Mouse (Mus musculus): ENCODE measurements around the gene Sec22c.

The Sec22c gene

GRCm38 (mm10) chr9:121696626-121697025 lies 8.7 kb downstream of the Sec22c start:
- ATAC-seq (ENCODE audit: insufficient number of reproducible peaks, low FRiP score, low TSS enrichment) = no peak

GRCm38 (mm10) chr9:121694736-121695135 lies 10.6 kb downstream of the Sec22c start:
- no peak for ATAC-seq (ENCODE audit: insufficient number of reproducible peaks, low FRiP score, low TSS enrichment)

- no peak for ATAC-seq (ENCODE audit: insufficient number of reproducible peaks, low FRiP score, low TSS enrichment)
These were observed 14.6 kb downstream of the Sec22c start for GRCm38 (mm10) chr9:121690734-121691133.

- ATAC-seq (ENCODE audit: insufficient number of reproducible peaks, low FRiP score, low TSS enrichment) = no peak
These were observed 15.1 kb downstream of the Sec22c start for GRCm38 (mm10) chr9:121690200-121690651.

DNA sequence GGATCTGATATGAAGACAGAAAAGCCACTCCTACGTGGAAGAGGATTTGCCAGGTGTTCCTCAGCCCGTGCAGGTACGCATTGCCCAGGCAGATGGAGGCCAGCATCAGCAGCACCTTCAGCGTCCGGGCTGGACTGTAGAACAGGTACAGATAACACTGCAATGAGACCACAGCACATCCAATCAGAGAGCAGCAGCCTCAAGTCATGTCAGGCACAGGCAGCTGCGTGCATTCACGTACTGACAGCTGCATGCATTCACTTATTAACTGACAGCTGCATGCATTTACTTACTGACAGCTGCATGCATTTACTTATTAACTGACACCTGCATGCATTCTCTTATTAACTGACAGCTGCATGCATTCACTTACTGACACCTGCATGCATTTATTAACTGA lies 20.6 kb downstream of the Sec22c start:
- ATAC-seq (ENCODE audit: insufficient number of reproducible peaks, low FRiP score, low TSS enrichment) = no peak

DNA sequence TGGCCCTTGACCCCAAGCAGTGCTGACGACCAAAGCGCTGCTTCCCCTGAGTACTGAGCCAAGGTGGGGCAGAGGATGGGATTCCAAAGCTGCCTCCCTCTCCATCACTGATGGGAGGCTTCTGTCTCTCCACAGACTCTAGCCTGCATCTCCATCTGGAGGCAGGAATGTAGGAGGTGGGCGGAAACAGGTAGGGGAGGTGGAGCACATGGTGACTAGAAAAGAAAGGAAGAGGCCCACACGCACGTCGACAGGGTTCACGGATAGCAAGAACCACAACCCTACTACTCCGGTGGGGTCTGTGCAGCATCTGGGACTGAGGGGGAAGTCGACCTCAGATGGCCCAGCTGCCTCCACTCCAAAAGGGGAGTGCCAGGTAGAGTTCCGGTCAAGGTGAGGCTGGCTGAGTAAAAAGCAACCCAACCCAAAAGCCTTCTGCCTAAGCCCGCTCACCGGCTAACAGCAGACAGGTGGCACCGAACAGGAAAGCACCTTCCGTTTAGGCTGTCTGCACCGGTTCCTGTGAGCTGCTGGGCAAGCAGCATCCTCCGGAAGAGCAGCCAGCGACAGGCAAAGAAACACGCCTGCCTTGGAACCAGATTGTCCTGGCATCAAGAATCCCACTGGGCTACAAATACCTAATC lies 23.1 kb downstream of the Sec22c start:
- ATAC-seq (ENCODE audit: insufficient number of reproducible peaks, low FRiP score, low TSS enrichment) = no peak

GRCm38 (mm10) chr9:121681191-121681590 lies 24.1 kb downstream of the Sec22c start:
- no peak for ATAC-seq (ENCODE audit: insufficient number of reproducible peaks, low FRiP score, low TSS enrichment)

- 0 out of 2 replicates have a peak, but pooled peaks have one; percentile 36 for ATAC-seq (ENCODE audit: insufficient number of reproducible peaks, low FRiP score, low TSS enrichment)
These were observed 25.7 kb downstream of the Sec22c start for GRCm38 (mm10) chr9:121679549-121679948.

- ATAC-seq (ENCODE audit: insufficient number of reproducible peaks, low FRiP score, low TSS enrichment) = no peak
These were observed 27.8 kb downstream of the Sec22c start for GRCm38 (mm10) chr9:121677476-121677875.

- no peak for ATAC-seq (ENCODE audit: insufficient number of reproducible peaks, low FRiP score, low TSS enrichment)
These were observed 28.2 kb downstream of the Sec22c start for GRCm38 (mm10) chr9:121677069-121677468.

DNA sequence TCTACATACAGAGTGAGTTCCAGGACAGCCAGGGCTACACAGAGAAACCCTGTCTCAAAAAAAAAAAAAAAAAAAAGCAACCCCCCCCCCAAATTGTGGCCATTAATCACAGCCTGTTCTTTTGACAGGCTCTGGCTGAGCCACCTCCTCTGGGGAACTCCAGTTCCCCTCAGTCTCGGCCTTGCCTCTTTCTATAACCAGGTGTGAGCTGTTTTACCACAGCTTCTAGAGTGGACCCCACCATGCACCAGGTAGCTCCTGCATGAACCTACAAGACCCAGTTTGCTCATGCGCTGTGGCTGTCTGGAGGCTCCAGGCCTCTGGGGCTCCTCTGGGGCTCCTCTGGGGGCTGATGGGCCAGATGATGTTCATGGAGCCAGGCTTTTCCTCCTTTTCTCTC lies 29.7 kb downstream of the Sec22c start:
- no peak for ATAC-seq (ENCODE audit: insufficient number of reproducible peaks, low FRiP score, low TSS enrichment)

DNA sequence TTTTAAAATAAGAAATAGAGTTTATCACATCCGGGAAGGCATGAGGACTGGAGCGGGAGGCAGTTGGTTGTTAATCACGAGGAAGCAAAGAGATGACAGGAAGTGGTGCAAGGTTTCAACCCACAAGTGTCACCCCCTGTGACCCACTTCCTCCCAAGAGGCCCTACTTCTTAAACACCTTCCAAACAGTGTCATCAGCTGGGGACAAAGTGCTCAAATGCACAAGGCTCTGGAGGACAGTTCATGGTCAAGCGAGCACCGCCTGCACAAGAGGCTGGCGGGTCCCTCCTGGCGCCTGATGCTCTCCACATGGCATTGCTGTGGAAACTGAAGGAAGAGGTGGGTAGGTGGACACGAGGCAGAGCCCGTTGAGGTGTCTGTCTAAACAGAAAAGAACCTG lies 30.3 kb downstream of the Sec22c start:
- no peak for ATAC-seq (ENCODE audit: insufficient number of reproducible peaks, low FRiP score, low TSS enrichment)

DNA sequence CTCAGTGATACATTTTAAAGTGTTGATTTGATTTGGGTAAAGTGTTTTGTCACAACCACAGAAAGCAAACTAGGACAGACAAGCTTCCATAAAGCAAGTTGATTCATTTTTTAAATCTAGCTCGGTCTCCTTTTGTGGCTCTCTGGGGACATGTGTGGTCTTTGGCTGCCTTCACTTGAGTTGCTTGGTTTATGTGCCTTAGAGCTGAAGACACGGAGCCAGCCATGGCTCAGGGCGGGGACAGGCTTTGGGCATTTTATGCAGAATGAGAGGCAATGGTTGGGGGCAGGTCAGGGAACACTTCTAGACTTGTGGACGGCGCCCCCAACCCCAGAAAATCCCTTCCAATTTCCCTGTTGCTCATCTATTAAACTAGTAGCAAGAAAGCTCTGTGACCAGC lies 31.6 kb downstream of the Sec22c start:
- no peak for ATAC-seq (ENCODE audit: insufficient number of reproducible peaks, low FRiP score, low TSS enrichment)

DNA sequence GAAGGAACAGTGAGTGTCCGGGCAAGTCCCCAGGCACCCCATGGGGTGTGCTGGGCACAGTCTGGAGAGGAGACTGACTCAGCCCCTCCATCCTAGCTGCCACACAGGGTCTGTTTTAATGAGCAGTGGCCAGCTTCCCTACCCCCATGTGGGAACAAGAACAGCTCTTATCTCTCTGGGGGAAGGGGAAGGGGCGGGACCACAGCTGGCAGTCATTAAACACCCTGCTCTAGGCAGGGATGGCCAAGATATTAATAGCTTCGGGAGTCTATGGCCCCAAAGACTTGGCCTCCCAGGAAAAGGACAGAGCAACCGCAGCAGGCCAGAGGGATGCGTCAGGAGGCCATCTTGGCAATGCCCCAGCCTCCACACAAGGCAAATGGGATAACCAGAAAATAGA lies 33.0 kb downstream of the Sec22c start:
- no peak for ATAC-seq (ENCODE audit: insufficient number of reproducible peaks, low FRiP score, low TSS enrichment)

DNA sequence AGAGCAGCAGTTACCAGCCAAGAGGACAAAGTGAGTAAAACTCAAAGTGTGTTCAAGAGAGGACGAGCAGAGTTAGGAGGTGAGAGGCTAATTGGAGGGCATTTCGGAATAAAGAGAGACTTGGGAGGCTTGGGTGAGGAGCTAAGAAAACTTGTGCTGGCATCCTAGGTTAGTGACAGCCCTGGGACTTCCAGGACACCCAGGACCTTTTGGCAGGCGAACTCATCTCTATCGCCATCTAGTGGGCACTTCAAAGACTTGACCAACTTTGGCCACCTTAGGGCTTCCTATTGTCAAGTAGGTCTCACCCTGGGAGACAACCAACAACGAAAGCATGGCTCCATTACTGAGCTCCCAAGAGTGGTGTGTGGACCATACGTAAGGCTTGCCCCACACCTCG lies 34.0 kb downstream of the Sec22c start:
- no peak for ATAC-seq (ENCODE audit: insufficient number of reproducible peaks, low FRiP score, low TSS enrichment)

DNA sequence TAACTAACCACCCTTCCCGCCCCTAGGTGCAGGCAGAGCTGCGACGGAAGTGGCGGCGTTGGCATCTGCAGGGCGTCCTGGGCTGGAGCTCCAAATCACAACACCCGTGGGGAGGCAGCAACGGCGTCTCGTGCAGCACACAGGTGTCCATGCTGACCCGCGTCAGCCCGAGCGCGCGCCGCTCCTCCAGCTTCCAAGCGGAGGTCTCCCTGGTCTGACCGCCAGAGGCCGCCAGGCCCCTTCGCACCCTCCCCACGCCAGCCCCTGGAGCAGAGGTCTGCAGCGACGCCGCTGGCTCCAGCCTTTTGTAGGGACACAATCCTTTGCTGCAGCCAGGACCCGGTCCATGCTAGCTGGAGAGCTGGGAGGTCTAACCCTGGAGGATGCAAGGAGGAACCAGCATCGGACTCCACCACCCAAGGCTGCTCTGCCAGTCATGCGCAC lies 35.9 kb downstream of the Sec22c start:
- ATAC-seq (ENCODE audit: insufficient number of reproducible peaks, low FRiP score, low TSS enrichment) = no peak

DNA sequence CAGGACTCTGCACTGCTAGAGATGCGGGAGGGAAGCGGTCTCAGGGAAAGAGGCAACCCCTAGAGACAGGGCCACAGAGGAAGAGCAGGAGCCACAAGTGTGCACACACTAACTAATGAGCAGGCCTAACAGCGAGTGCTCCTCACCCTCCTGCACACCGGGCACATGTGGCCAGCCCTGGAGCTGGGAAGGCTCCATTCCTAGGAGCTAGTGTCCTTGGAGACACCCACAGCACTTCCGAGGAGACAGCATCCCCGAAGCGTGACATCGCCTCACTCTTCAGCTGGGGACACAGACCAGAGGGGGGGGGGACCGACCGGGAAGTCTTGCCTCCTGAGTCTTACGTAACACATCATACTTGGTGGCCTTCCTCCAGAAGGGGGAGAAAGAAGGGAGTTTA lies 37.5 kb downstream of the Sec22c start:
- ATAC-seq (ENCODE audit: insufficient number of reproducible peaks, low FRiP score, low TSS enrichment) = no peak

DNA sequence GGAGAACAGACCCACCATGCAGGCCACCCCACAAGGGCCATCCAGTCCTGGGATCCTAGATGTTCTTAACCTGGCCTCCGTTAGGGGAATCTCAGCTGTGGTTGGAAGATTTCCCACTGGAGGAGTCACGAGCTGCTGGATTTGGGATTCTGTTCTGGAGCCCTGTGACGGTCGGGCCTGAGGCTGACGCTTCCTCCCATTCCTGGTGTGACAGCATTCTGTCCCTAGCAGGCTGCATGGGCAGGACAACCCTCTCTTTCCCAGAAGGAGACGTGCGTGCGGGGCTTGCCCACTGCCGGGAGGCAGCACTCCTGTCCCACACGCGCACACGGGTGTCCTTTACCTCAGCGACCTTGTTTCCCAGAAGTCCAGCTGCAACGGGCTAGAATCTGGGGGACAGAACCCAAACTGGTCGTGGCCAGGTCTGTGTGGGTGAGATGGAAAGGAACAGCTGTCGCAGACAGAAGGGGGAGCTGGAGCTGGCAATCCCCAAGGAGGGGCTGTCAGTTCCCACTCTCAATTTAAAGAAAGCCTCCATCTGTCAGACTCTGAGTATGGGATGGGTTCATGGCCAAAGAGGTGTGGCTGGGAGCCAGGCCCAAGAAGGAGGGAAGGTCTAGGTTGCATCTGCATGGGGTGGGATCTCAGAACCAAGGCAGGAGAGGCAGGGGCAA lies 38.2 kb downstream of the Sec22c start:
- ATAC-seq (ENCODE audit: insufficient number of reproducible peaks, low FRiP score, low TSS enrichment) = no peak

DNA sequence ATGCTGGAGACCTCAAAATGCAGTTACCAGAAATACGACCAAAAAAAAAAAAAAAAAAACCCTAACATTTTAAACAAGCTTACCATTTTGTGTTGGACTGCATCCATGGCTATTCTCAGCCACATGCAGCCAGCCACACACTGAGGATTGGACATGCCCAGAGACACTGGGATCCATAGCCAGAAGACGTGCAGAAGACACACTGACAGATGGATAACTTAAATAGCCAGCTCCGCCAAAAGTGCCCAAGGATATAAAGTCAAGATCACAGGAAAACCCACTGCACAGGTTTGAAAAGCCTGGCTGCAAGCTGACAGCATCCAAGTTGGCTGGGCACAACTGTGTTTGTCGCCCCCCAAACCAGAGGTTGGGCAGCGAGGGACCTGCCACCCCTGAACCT lies 41.2 kb downstream of the Sec22c start:
- ATAC-seq (ENCODE audit: insufficient number of reproducible peaks, low FRiP score, low TSS enrichment) = no peak

- ATAC-seq (ENCODE audit: insufficient number of reproducible peaks, low FRiP score, low TSS enrichment) = no peak
These were observed 41.8 kb downstream of the Sec22c start for GRCm38 (mm10) chr9:121663467-121663866.

- ATAC-seq (ENCODE audit: insufficient number of reproducible peaks, low FRiP score, low TSS enrichment) = 0 out of 2 replicates have a peak, but pooled peaks have one; percentile 6
These were observed 45.5 kb downstream of the Sec22c start for GRCm38 (mm10) chr9:121659791-121660190.

DNA sequence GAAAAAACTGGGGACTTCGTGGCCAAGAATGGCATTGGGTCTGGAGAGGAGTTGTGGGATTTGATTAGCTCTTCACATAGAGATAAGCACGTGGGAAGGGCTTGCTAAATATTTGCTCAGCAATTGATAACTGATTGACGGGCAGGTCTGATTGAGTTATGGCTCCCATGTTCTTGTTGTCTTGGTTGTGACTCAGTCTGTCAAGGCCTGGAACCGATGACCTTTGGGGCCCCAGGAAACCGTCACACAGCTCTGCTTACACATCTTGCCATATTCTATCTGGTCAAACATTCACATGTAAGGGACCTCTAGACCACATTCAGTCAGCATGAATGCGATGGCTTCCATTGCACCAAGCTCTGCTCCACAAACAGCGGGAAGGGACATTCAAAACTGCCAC lies 47.0 kb downstream of the Sec22c start:
- no peak for ATAC-seq (ENCODE audit: insufficient number of reproducible peaks, low FRiP score, low TSS enrichment)
